In genomic region chr13:36084701-36085100, GRCm38 (mm10) we compare ENCODE assay signal across 18 mouse cellular contexts. TPM values are rescaled to one million over a fixed set of nuclear protein-coding genes. Genes with fewer than 3 reads are reported as not detected.
DNase-seq lines count a peak whose midpoint lies in the region.
"Had no signal": no experiment of that assay in that cellular context is flagged by ENCODE, and none has a peak within 500 bp of the region (broad histone marks: within the 10 kb centered on the region; RNA-seq: fewer than 3 reads in every experiment).

No protein-coding gene starts in this region.

- DNase-seq in frontal cortex, postnatal 36 days (ENCODE audit: low spot score in 2 of 2), result peak; percentile 8 to 36
- no peak for DNase-seq in frontal cortex, postnatal 14 days (ENCODE audit: low spot score in 2 of 2)
- DNase-seq in left cerebral cortex, postnatal 25 days (ENCODE audit: low spot score in 2 of 2), result peak; percentile 11 to 67
- DNase-seq in left cerebral cortex, adult 18-20 months (ENCODE audit: low spot score in 2 of 2), result no peak
- DNase-seq in right cerebral cortex, adult 18-20 months, result peak; percentile 23
- no peak for DNase-seq in right cerebral cortex, postnatal 14 days
- no peak for DNase-seq in adipocyte (ENCODE audit: low spot score)
- DNase-seq: adrenal gland, adult 2 months; adrenal gland, postnatal 14 days; B cell, adult 2 months; cerebellum, adult 11-12 months; cerebellum, adult 8-10 months; cerebellum, postnatal 10 days; cerebellum, postnatal 36 days; embryo, embryonic 11 days; gastrocnemius, postnatal 10 days; gastrocnemius, postnatal 36 days; heart, adult 2 months had no signal

- intact Hi-C loops in left cerebral cortex, postnatal 25 days (cut with DNase I), result no loop called here

RNA-seq across cellular contexts. Expression of gene Fars2, which starts 32.5 kb away (rescaled TPM):
- 10 to 100 TPM; 33.9 to 39.1 TPM for total RNA-seq in left cerebral cortex, postnatal 25 days (2021)
- total RNA-seq in left cerebral cortex, adult 18-20 months (2021), result 10 to 100 TPM; 39.5 to 43.8 TPM

RNA-seq across cellular contexts. Expression of gene Lyrm4, which starts 32.6 kb away (rescaled TPM):
- 10 to 100 TPM; 22.6 to 23.1 TPM for total RNA-seq in left cerebral cortex, postnatal 25 days (2021)
- 10 to 100 TPM; 23.6 to 24.2 TPM for total RNA-seq in left cerebral cortex, adult 18-20 months (2021)

Comparison
In these comparisons a context has a peak if more than half of its experiments do, and no peak if none do; other contexts are left out.
1. DNase-seq: peak in frontal cortex, postnatal 36 days (2 of 2), left cerebral cortex, postnatal 25 days (2 of 2) and right cerebral cortex, adult 18-20 months (single experiment); none in frontal cortex, postnatal 14 days (0 of 2), left cerebral cortex, adult 18-20 months (0 of 2), right cerebral cortex, postnatal 14 days (single experiment) and adipocyte (single experiment).